Mouse (Mus musculus) MEL (cell line): ENCODE measurements around the gene Fermt2.

Experiments
- CHD2 ChIP-seq: IDR thresholded peaks from 2 replicates; pipeline ENCODE4 v1.6.1; 2011; ENCODE audit warnings: low read length, improper control_type of control experiment
- EP300 ChIP-seq, 2 experiments: IDR thresholded peaks; 2 replicates each; pipeline ENCODE4 v1.6.1; 2011; ENCODE audit warnings: improper control_type of control experiment in 2 of 2, low read length in 2 of 2, low read depth in 1 of 2, mild to moderate bottlenecking in 1 of 2
- POLR2A ChIP-seq, 2 experiments: IDR thresholded peaks; 2 replicates each; pipeline ENCODE4 v1.6.1; 2011 to 2012; ENCODE audit warnings: low read length in 2 of 2, mild to moderate bottlenecking in 2 of 2, control low read depth in 1 of 2, improper control_type of control experiment in 1 of 2, low read depth in 1 of 2, moderate library complexity in 1 of 2; ENCODE audit not compliant: control insufficient read depth in 1 of 2, insufficient read depth in 1 of 2, poor library complexity in 1 of 2
- POLR2AphosphoS2 ChIP-seq: IDR thresholded peaks from 2 replicates; pipeline ENCODE4 v1.6.1; 2011; ENCODE audit warnings: low read length, improper control_type of control experiment
- SMC3 ChIP-seq: IDR thresholded peaks from 2 replicates; pipeline ENCODE4 v1.6.1; 2011; ENCODE audit warnings: low read depth, low read length, improper control_type of control experiment
- TAL1 ChIP-seq: IDR thresholded peaks from 2 replicates; pipeline ENCODE4 v1.6.1; 2012; ENCODE audit warnings: mild to moderate bottlenecking, inconsistent platforms, low read length, moderate library complexity, mixed read lengths
- TBP ChIP-seq: IDR thresholded peaks from 2 replicates; pipeline ENCODE4 v1.8.0; 2011; ENCODE audit warnings: low read depth, low read length, improper control_type of control experiment
- TCF12 ChIP-seq: IDR thresholded peaks from 2 replicates; pipeline ENCODE4 v1.6.1; 2014; ENCODE audit warnings: low read depth, mild to moderate bottlenecking, inconsistent platforms, low read length, improper control_type of control experiment, moderate library complexity

DNA sequence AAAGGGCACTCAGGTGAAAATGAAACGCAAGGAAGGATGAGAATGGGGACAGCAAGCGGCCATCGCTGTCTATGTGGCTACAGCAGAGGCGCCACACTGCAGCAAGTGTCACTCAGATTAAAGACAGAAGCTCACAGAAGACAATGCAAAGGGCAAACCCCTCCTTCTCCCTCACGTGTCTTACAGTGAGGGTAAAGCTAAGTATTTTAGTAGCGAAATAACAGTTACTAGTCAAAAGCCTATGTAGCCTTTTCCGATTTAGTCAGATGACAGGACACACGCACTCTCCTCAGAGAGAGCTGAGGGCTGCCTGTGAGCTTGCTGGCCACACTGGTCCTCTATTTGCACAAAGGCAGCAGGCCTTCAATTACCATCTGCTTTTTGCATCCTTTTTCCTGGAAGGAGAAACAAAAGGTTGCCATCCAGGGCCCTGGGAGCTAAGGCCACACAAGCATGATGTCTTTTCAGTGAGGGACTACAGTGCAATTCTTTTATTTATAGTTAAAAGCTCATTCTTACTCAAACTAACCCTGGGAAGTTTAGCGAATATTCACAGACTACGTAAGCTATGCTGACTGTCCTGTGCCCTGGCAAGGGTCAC, 66.9 kb downstream of the Fermt2 start:
- TF ChIP-seq POLR2A (IDR thresholded peaks at IDR 0.05; ENCODE audit: control insufficient read depth in 1 of 2, insufficient read depth in 1 of 2, low read depth in 1 of 2, low read length in 2 of 2, poor library complexity in 1 of 2) = no peak
- no peak for TF ChIP-seq SMC3
- TF ChIP-seq TCF12 = no peak
- TF ChIP-seq TBP = no peak
- no peak for TF ChIP-seq EP300 (IDR thresholded peaks at IDR 0.05; ENCODE audit: low read depth in 1 of 2, low read length in 2 of 2)
- TF ChIP-seq TAL1 = no peak
- no peak for TF ChIP-seq CHD2
- no peak for TF ChIP-seq POLR2AphosphoS2
